Mouse (Mus musculus) embryo, embryonic 10.5 days (tissue): ENCODE results near the gene Armh3.
A peak's percentile ranks its signal among the peaks of the same experiment; 100 is the strongest.

Experiments used
- DNase-seq: peaks from one replicate; pipeline ENCODE4 v3.0.0-alpha.2; 2015; ENCODE audit warnings: low spot score

Armh3 gene

GRCm38 (mm10) chr19:45997785-45998693, at the start of gene Armh3:
Gene Armh3 (minus strand): TSS chr19:45998488.
- peak; percentile 99 for DNase-seq

GRCm38 (mm10) chr19:46047426-46047825, 49.1 kb upstream of the Armh3 start:
- no peak for DNase-seq

GRCm38 (mm10) chr19:46046621-46047025, 48.3 kb upstream of the Armh3 start:
- no peak for DNase-seq

GRCm38 (mm10) chr19:46045696-46046311, 47.5 kb upstream of the Armh3 start:
- DNase-seq, result peak; percentile 82

- peak; percentile 88 for DNase-seq
Observed at GRCm38 (mm10) chr19:46044993-46045695, 46.9 kb upstream of the Armh3 start, which contains the start of gene Ldb1. Gene Ldb1 (minus strand): TSS chr19:46045214.

- peak; percentile 79 for DNase-seq
Observed at GRCm38 (mm10) chr19:46044271-46044992, 46.1 kb upstream of the Armh3 start, which contains the start of gene Pprc1. Gene Pprc1 (plus strand): TSS chr19:46044886.

GRCm38 (mm10) chr19:46043380-46043779, 45.1 kb upstream of the Armh3 start:
- no peak for DNase-seq

- DNase-seq, result peak; percentile 79
Observed at GRCm38 (mm10) chr19:46042476-46043011, 44.3 kb upstream of the Armh3 start.

- DNase-seq, result peak; percentile 84
Observed at GRCm38 (mm10) chr19:46041933-46042475, 43.7 kb upstream of the Armh3 start.

GRCm38 (mm10) chr19:46041299-46041932, 43.1 kb upstream of the Armh3 start:
- DNase-seq, result peak; percentile 46

- no peak for DNase-seq
Observed at GRCm38 (mm10) chr19:46040149-46040902, 42.0 kb upstream of the Armh3 start.

GRCm38 (mm10) chr19:46039478-46039877, 41.2 kb upstream of the Armh3 start:
- peak; percentile 97 for DNase-seq

- no peak for DNase-seq
Observed at GRCm38 (mm10) chr19:46038851-46039260, 40.6 kb upstream of the Armh3 start.

- DNase-seq, result no peak
Observed at GRCm38 (mm10) chr19:46037925-46038850, 39.9 kb upstream of the Armh3 start.

GRCm38 (mm10) chr19:46037243-46037924, 39.1 kb upstream of the Armh3 start:
- no peak for DNase-seq

GRCm38 (mm10) chr19:46036477-46037242, 38.4 kb upstream of the Armh3 start:
- no peak for DNase-seq

GRCm38 (mm10) chr19:46035971-46036370, 37.7 kb upstream of the Armh3 start:
- no peak for DNase-seq
